Mouse (Mus musculus) neural tube, embryonic 14.5 days (tissue): ENCODE results near the gene Vmn2r87. TPM values are rescaled to one million over a fixed set of nuclear protein-coding genes. Genes with fewer than 3 reads are reported as not detected.
"Not testable (repeated sequence)": the region's sequence is repeated elsewhere in the genome, so short reads cannot be mapped to it uniquely, and the experiment has no call there.

Experiments used
- ATAC-seq: fragments of 200-750 bp; cut with Nextera tagmentation; 2 replicates; pipeline ENCODE4 v1.8.0; 2017; ENCODE audit warnings: low read depth, mild to moderate bottlenecking, moderate TSS enrichment, moderate library complexity
- H3K27ac ChIP-seq: fragments of 300-500 bp; sonication (generic); 2 replicates; pipeline ENCODE4 v1.5.1; 2014; ENCODE audit warnings: low read depth, mild to moderate bottlenecking, control low read depth, low read length, moderate library complexity, mixed read lengths
- H3K27me3 ChIP-seq: fragments of 300-500 bp; sonication (generic); 2 replicates; pipeline ENCODE4 v1.6.1; 2014; ENCODE audit warnings: low read length; ENCODE audit not compliant: control insufficient read depth, insufficient read depth
- H3K36me3 ChIP-seq: fragments of 300-500 bp; sonication (generic); 2 replicates; pipeline ENCODE4 v1.6.1; 2014; ENCODE audit warnings: low read length, mixed read lengths; ENCODE audit not compliant: control insufficient read depth, insufficient read depth
- H3K4me1 ChIP-seq: fragments of 300-500 bp; sonication (generic); 2 replicates; pipeline ENCODE4 v1.6.1; 2014; ENCODE audit warnings: low read length; ENCODE audit not compliant: control insufficient read depth, insufficient read depth
- H3K4me2 ChIP-seq: fragments of 300-500 bp; sonication (generic); 2 replicates; pipeline ENCODE4 v1.6.1; 2014; ENCODE audit warnings: mild to moderate bottlenecking, low read depth, low read length, control low read depth
- H3K4me3 ChIP-seq: fragments of 300-500 bp; sonication (generic); 2 replicates; pipeline ENCODE4 v1.5.1; 2014; ENCODE audit warnings: low read depth, low read length, control low read depth, mixed read lengths
- H3K9ac ChIP-seq: fragments of 300-500 bp; sonication (generic); replicated peaks from 2 replicates; pipeline ENCODE4 v1.6.1; 2014; ENCODE audit warnings: low read depth, mild to moderate bottlenecking, control low read depth, low read length, mixed read lengths
- H3K9me3 ChIP-seq: fragments of 300-500 bp; sonication (generic); 2 replicates; pipeline ENCODE4 v1.6.1; 2016; ENCODE audit warnings: low read length; ENCODE audit not compliant: control insufficient read depth
- WGBS: fragments of 180-500 bp; shearing (Covaris S2); extraction: QIAGEN DNeasy Blood & Tissue Kit; methylation state at CpG from one replicate; pipeline ENCODE4 v1.1.7; 2014; 5-methylcytosine and 5-hydroxymethylcytosine counted together
- polyA plus RNA-seq: library from polyadenylated mRNA; unstranded; fragments of >200 nt; fragmentation: Nextera tagmentation; extraction: Ambion mirVana; gene quantifications from 2 replicates; pipeline ENCODE4 v1.2.1, GENCODE M21; 2014

Vmn2r87 gene
- 0.14 and 0.33 TPM in 2 replicates for polyA plus RNA-seq

GRCm38 (mm10) chr10:130497296-130497695 is at the start of gene Vmn2r87:
TSS of gene Vmn2r87 (minus strand) at chr10:130497396.
- H3K27ac ChIP-seq = no peak within 1 kb of the TSS
- no peaks in the 10 kb centered on the region for H3K9me3 ChIP-seq
- H3K4me1 ChIP-seq = no peaks in the 10 kb centered on the region
- no peak for ATAC-seq
- H3K9ac ChIP-seq = no peak within 1 kb of the TSS
- no peaks in the 10 kb centered on the region for H3K36me3 ChIP-seq
- H3K4me3 ChIP-seq = no peak within 1 kb of the TSS
- H3K27me3 ChIP-seq = no peaks in the 10 kb centered on the region
- H3K4me2 ChIP-seq = no peak within 1 kb of the TSS

DNA sequence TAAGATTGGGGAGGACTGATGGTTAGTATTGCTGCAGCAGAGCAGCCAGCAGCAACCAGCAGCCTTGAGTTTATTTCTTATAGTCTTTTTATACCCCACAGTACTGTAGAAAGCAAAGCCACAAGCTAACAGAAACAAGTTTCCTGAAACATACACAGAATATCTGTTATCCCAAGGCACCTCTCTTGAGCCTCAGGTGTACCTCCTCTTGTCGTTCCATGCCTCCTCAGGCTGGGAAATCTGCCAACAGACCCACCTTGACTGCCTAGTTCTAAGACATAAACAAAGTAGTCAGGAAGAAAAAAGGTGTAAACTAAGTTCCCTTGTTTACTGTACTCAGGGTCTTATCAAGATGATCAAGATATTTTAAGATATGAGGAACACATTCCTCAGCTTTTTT is 47.1 kb upstream of the Vmn2r87 start:
- not testable (repeated sequence) for H3K4me1 ChIP-seq, H3K27me3 ChIP-seq, ATAC-seq, H3K9me3 ChIP-seq, H3K4me2 ChIP-seq, H3K4me3 ChIP-seq, H3K36me3 ChIP-seq, H3K9ac ChIP-seq, H3K27ac ChIP-seq
- WGBS = 60% methylated on average over 1 of the region's 1 CpGs

- not testable (repeated sequence) for H3K9me3 ChIP-seq, H3K4me1 ChIP-seq, H3K36me3 ChIP-seq, H3K27me3 ChIP-seq, H3K27ac ChIP-seq
- peak overlapping the region; percentile 56 for H3K4me2 ChIP-seq
- H3K9ac ChIP-seq = peak overlapping the region; percentile 37
- peak overlapping the region; percentile 37 for H3K4me3 ChIP-seq
- WGBS = 0% methylated on average over 20 of the region's 21 CpGs
- peak; percentile 98 for ATAC-seq
Measured at GRCm38 (mm10) chr10:130541931-130542691, 44.9 kb upstream of the Vmn2r87 start.

DNA sequence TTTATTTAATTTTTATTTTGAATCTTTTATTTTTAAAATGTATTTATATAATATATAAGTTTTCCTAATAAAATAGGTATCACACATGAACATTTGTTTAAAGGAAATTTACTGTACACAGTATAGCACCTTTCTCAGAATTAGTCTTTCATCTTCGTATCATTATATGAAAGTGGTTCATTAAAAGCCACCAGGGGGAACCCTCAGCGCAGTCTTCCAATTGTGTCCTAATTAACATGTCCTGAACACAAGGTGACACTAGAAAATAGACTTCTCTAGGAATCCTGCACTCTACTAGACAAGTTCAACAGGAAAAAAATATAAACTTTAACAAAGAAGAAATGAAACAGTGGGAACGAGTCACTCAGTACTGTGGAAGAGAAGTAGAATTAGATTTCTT is 38.9 kb upstream of the Vmn2r87 start:
- no peak overlapping the region for H3K4me3 ChIP-seq
- 79% methylated on average over 3 of the region's 3 CpGs for WGBS
- no peaks in the 10 kb centered on the region for H3K4me1 ChIP-seq
- no peaks in the 10 kb centered on the region for H3K9me3 ChIP-seq
- no peak overlapping the region for H3K4me2 ChIP-seq
- no peak overlapping the region for H3K27ac ChIP-seq
- no peak overlapping the region for H3K9ac ChIP-seq
- H3K27me3 ChIP-seq = no peaks in the 10 kb centered on the region
- H3K36me3 ChIP-seq = no peaks in the 10 kb centered on the region
- ATAC-seq = no peak

DNA sequence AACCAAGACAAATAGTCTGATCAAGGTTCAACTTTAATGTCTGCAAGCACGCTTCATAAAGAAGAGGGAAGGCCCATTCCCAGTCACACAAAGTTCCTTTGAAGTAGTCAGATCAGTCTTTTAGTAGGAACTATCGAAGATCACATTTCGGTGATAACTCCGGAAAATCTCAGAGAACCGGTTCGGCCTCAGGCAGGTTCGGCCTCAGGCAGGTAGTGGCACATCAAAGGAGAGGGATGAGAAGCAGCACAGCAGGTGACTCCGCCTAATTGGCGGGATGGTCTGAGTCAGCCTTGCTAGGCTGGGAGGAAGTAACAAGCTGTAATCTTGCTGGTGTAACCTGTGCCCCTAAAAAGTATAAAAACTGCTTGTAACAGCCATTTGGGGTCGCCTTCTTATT is 30.7 kb upstream of the Vmn2r87 start:
- Histone ChIP-seq H3K4me2 (no peak overlapping the region), H3K4me3 (no peak overlapping the region), H3K9me3 (no peaks in the 10 kb centered on the region), H3K27me3 (no peaks in the 10 kb centered on the region), H3K36me3 (no peaks in the 10 kb centered on the region), H3K27ac (no peak overlapping the region), H3K4me1 (no peaks in the 10 kb centered on the region), H3K9ac (no peak overlapping the region)
- no peak for ATAC-seq
- 53% methylated on average over 10 of the region's 10 CpGs for WGBS

DNA sequence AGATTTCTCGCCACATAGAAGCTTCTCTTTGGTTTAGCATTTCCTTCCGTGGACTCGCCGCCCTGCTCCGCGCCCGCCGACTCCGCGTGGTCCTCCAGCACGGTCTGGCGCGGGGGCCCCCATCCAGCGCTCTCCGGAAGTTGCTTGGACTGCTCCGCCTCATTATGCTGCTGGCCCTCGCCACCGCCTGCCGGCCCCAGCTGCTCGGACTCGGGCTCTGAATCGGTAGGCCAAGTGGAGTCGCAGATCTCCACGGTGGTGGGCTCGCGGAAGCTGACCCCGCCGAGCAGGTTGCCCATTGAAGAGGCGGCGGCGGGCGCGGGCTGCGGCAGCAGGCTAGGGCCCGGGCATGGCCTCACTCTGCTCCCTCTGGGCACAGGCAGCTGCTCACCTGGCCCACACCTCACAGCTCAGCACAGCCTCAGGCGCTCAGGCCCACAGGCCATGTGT is 26.9 kb downstream of the Vmn2r87 start:
- no peaks in the 10 kb centered on the region for H3K27me3 ChIP-seq
- H3K9me3 ChIP-seq = no peaks in the 10 kb centered on the region
- peak; percentile 98 for ATAC-seq
- peak overlapping the region; percentile 72 for H3K9ac ChIP-seq
- peak overlapping the region; percentile 45 for H3K4me3 ChIP-seq
- H3K36me3 ChIP-seq = no peaks in the 10 kb centered on the region
- WGBS = 3% methylated on average over 36 of the region's 36 CpGs
- H3K27ac ChIP-seq = no peak overlapping the region
- peak overlapping the region; percentile 77 for H3K4me2 ChIP-seq
- H3K4me1 ChIP-seq = no peaks in the 10 kb centered on the region

GRCm38 (mm10) chr10:130455950-130456349 is 41.2 kb downstream of the Vmn2r87 start, which contains the start of gene Vmn2r86:
TSS of gene Vmn2r86 (minus strand) at chr10:130456050.
- not testable (repeated sequence) for H3K36me3 ChIP-seq, ATAC-seq, H3K4me2 ChIP-seq, H3K4me3 ChIP-seq, H3K27me3 ChIP-seq, H3K27ac ChIP-seq, H3K4me1 ChIP-seq, H3K9ac ChIP-seq, H3K9me3 ChIP-seq
- WGBS = 84% methylated on average over 1 of the region's 1 CpGs

- 93% methylated on average over 21 of the region's 21 CpGs for WGBS
- no peaks in the 10 kb centered on the region for H3K27me3 ChIP-seq
- H3K4me2 ChIP-seq = no peak overlapping the region
- no peak for ATAC-seq
- H3K36me3 ChIP-seq = no peaks in the 10 kb centered on the region
- H3K4me3 ChIP-seq = no peak overlapping the region
- H3K9me3 ChIP-seq = no peaks in the 10 kb centered on the region
- H3K9ac ChIP-seq = no peak overlapping the region
- H3K4me1 ChIP-seq = no peaks in the 10 kb centered on the region
- H3K27ac ChIP-seq = no peak overlapping the region
Measured at GRCm38 (mm10) chr10:130444776-130445175, 52.4 kb downstream of the Vmn2r87 start.

DNA sequence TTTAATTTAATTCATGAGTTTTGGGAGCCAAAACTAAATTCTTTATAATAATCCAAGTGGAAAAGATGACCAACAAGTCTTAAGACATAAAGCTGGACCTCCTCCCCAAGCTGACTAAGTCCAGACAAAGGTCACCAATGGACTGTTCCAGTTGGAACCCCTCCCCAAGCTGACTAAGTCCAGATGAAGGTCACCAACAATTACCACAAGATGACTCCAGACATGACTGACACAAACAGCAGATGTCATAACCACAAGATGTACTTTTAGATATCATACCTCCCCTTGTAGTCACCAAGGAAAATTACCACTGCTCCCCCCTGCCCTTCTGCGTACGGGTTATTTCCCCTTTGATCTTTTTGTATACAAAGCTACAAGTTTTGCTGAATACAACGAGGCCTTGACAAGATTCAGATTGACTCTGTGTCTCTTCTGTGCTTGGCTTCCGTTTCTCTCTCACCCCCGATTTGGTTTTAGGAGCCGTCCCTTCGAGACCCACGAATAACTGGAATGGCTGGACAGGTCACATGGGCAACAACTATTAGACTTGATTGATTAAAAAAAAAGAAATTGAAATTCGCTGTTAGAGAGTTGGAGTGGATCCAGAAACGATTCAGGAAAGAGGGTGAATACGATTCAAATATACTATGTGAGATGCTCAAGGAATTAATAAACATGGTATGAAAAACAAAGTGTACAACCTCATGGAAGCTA is 62.9 kb downstream of the Vmn2r87 start:
- WGBS = 88% methylated on average over 11 of the region's 11 CpGs
- not testable (repeated sequence) for H3K36me3 ChIP-seq, ATAC-seq

More for the DNA sequence above, 62.9 kb downstream of the Vmn2r87 start:
- not testable (repeated sequence) for H3K4me1 ChIP-seq, H3K4me3 ChIP-seq, H3K27me3 ChIP-seq, H3K4me2 ChIP-seq, H3K9me3 ChIP-seq, H3K9ac ChIP-seq, H3K27ac ChIP-seq
